8 mouse cellular contexts compared by ENCODE assay signal in the genomic region with DNA sequence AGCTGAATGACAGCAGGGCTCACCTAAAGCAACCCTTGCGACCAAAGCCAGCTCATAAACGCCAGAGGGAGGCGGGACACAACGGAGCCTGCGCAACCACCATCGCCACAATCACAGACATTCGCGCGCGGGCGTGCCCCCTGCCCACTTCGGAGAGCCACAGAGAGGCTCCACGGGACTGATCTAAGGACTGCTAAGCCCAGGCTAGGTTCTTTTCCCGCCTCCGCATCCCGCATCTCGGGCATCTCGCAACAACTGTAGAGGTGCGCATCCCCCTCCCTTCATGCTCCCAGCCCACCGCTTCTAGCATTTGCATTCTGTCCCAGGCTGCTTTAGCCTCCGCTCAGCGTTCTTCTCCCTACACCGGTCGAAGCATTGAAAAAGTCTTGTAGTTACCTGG. TPM values are rescaled to one million over a fixed set of nuclear protein-coding genes. Genes with fewer than 3 reads are reported as not detected.
DNase-seq lines count a peak whose midpoint lies in the region; ATAC-seq and TF ChIP-seq lines count a peak whose summit lies in the region.

A gene (plus strand): TSS at position 148 of the 400 bp plus-strand sequence.

- DNase-seq in kidney, adult 9 months, result no peak
- peak; percentile 54 for DNase-seq in R1 (ENCODE audit: low read depth, low spot score)
- no peak for DNase-seq in cerebellum, adult 9-11 months
- no peak for DNase-seq in thymus, adult 2 months

- H3K27ac ChIP-seq in kidney, embryonic 15.5 days, result no peak within 1 kb of the TSS
- peak within 1 kb of the TSS; percentile 22; the same call in 1 of the 2 replicates for H3K27ac ChIP-seq in embryonic fibroblast, embryonic 13.5 days (ENCODE audit: insufficient read depth, low read length)
- no peak within 1 kb of the TSS for H3K27ac ChIP-seq in intestine, postnatal 0 days (ENCODE audit: low read depth, low read length)
- no peak within 1 kb of the TSS for H3K27ac ChIP-seq in neural tube, embryonic 15.5 days (replicated peaks)
- no peak within 1 kb of the TSS for H3K27ac ChIP-seq in thymus, adult 2 months (ENCODE audit: control insufficient read depth, insufficient read depth, low read length)

- 6% methylated on average over 24 of the region's 24 CpGs for WGBS in kidney, embryonic 15.5 days
- WGBS in intestine, postnatal 0 days, result 6% methylated on average over 24 of the region's 24 CpGs
- 2% methylated on average over 24 of the region's 24 CpGs for WGBS in neural tube, embryonic 15.5 days
- WGBS in thymus, adult 2 months, result 45% methylated on average over 24 of the region's 24 CpGs

- H3K4me1 ChIP-seq in kidney, embryonic 15.5 days, result peaks cover 5% of the 10 kb centered on the region; the same call in 1 of the 2 replicates
- peaks cover 3% of the 10 kb centered on the region; the same call in 1 of the 2 replicates for H3K4me1 ChIP-seq in embryonic fibroblast, embryonic 13.5 days (ENCODE audit: control insufficient read depth, insufficient read depth, low read length)
- no peaks in the 10 kb centered on the region for H3K4me1 ChIP-seq in intestine, postnatal 0 days (replicated peaks; ENCODE audit: control insufficient read depth, insufficient read depth, low read length)
- peaks cover 5% of the 10 kb centered on the region for H3K4me1 ChIP-seq in neural tube, embryonic 15.5 days
- no peaks in the 10 kb centered on the region for H3K4me1 ChIP-seq in thymus, adult 2 months (replicated peaks; ENCODE audit: control insufficient read depth, insufficient read depth, low read length)

- no peak for TF ChIP-seq POLR2A in embryonic fibroblast, embryonic 13.5 days (IDR thresholded peaks at IDR 0.05; ENCODE audit: low read depth, low read length)
- no peak for TF ChIP-seq POLR2A in thymus, adult 2 months (IDR thresholded peaks at IDR 0.05; ENCODE audit: control insufficient read depth, extremely low read depth, insufficient read depth, low read length, poor library complexity)

- peak within 1 kb of the TSS; percentile 38 for H3K4me3 ChIP-seq in kidney, embryonic 15.5 days (replicated peaks)
- no peak within 1 kb of the TSS for H3K4me3 ChIP-seq in embryonic fibroblast, embryonic 13.5 days (ENCODE audit: insufficient read depth, low read length)
- 0 out of 2 replicates have a peak within 1 kb of the TSS, but pooled peaks have one; percentile 11 for H3K4me3 ChIP-seq in intestine, postnatal 0 days (ENCODE audit: low read depth, low read length)
- peak within 1 kb of the TSS; percentile 36 for H3K4me3 ChIP-seq in neural tube, embryonic 15.5 days (replicated peaks)
- no peak within 1 kb of the TSS for H3K4me3 ChIP-seq in thymus, adult 2 months (ENCODE audit: control insufficient read depth, insufficient read depth, low read length)

- ATAC-seq in kidney, embryonic 15.5 days (replicated peaks; ENCODE audit: low FRiP score), result 0 out of 2 replicates have a peak, but pooled peaks have one; percentile 22
- no peak for ATAC-seq in intestine, postnatal 0 days
- peak; percentile 41; the same call in 1 of the 2 replicates for ATAC-seq in neural tube, embryonic 15.5 days (ENCODE audit: low FRiP score)

- H3K9me3 ChIP-seq in kidney, embryonic 15.5 days (replicated peaks), result no peaks in the 10 kb centered on the region
- no peaks in the 10 kb centered on the region for H3K9me3 ChIP-seq in intestine, postnatal 0 days (ENCODE audit: control insufficient read depth)
- H3K9me3 ChIP-seq in neural tube, embryonic 15.5 days (replicated peaks), result no peaks in the 10 kb centered on the region

- H3K36me3 ChIP-seq in kidney, embryonic 15.5 days, result peaks cover 17% of the 10 kb centered on the region
- peaks cover 10% of the 10 kb centered on the region; the same call in 1 of the 2 replicates for H3K36me3 ChIP-seq in intestine, postnatal 0 days (ENCODE audit: control insufficient read depth, insufficient read depth)
- H3K36me3 ChIP-seq in neural tube, embryonic 15.5 days, result peaks cover 12% of the 10 kb centered on the region
- H3K36me3 ChIP-seq in thymus, adult 2 months (ENCODE audit: control insufficient read depth, insufficient read depth, low read length), result peaks cover 9% of the 10 kb centered on the region; the same call in 1 of the 2 replicates

- peak within 1 kb of the TSS; percentile 72 for H3K4me2 ChIP-seq in kidney, embryonic 15.5 days
- H3K4me2 ChIP-seq in intestine, postnatal 0 days (replicated peaks; ENCODE audit: low read depth), result peak within 1 kb of the TSS; percentile 44
- H3K4me2 ChIP-seq in neural tube, embryonic 15.5 days, result peak within 1 kb of the TSS; percentile 63

- no peaks in the 10 kb centered on the region for H3K27me3 ChIP-seq in kidney, embryonic 15.5 days
- H3K27me3 ChIP-seq in intestine, postnatal 0 days (replicated peaks; ENCODE audit: control insufficient read depth, insufficient read depth, low read length), result no peaks in the 10 kb centered on the region
- H3K27me3 ChIP-seq in neural tube, embryonic 15.5 days (replicated peaks), result no peaks in the 10 kb centered on the region
- no peaks in the 10 kb centered on the region for H3K27me3 ChIP-seq in thymus, adult 2 months (ENCODE audit: control insufficient read depth, insufficient read depth, low read length)

- H3K9ac ChIP-seq in kidney, embryonic 15.5 days, result 0 out of 2 replicates have a peak within 1 kb of the TSS, but pooled peaks have one; percentile 33
- no peak within 1 kb of the TSS for H3K9ac ChIP-seq in intestine, postnatal 0 days (ENCODE audit: low read depth, low read length)
- H3K9ac ChIP-seq in neural tube, embryonic 15.5 days (replicated peaks), result peak within 1 kb of the TSS; percentile 41; the same call in 1 of the 2 replicates

- TF ChIP-seq CTCF in embryonic fibroblast, embryonic 13.5 days (IDR thresholded peaks at IDR 0.05; ENCODE audit: borderline replicate concordance, insufficient read depth, low read length), result no peak
- TF ChIP-seq CTCF in intestine, postnatal 0 days (IDR thresholded peaks at IDR 0.05; ENCODE audit: low read depth), result no peak
- no peak for TF ChIP-seq CTCF in thymus, adult 2 months (IDR thresholded peaks at IDR 0.05; ENCODE audit: borderline replicate concordance, control insufficient read depth, extremely low read depth, insufficient read depth, low read length, poor library complexity)

RNA-seq across cellular contexts. Expression of the gene that starts here (rescaled TPM):
- polyA plus RNA-seq in kidney, embryonic 15.5 days (2015; fragmentation: Nextera tagmentation; extraction: Ambion mirVana), result 0.09 TPM in 1 of 2 replicates, not detected in the other
- not detected in 2 replicates for polyA plus RNA-seq in embryonic fibroblast, embryonic 13.5 days (2011; ENCODE audit: insufficient read length, low read depth, missing spikeins)
- not detected in 2 replicates for polyA plus RNA-seq in intestine, postnatal 0 days (2015; fragmentation: Nextera tagmentation; extraction: Ambion mirVana)
- polyA plus RNA-seq in neural tube, embryonic 15.5 days (2015; fragmentation: Nextera tagmentation; extraction: Ambion mirVana), result 0.05 and 0.11 TPM in 2 replicates
- 0.08 and 0.11 TPM in 2 replicates for polyA plus RNA-seq in thymus, adult 2 months (2012; rRNA removed)

Comparison
In these comparisons a context has a peak if more than half of its experiments do, and no peak if none do; other contexts are left out.
1. Peak in ATAC-seq, H3K4me3 ChIP-seq, H3K9ac ChIP-seq and H3K4me2 ChIP-seq in kidney, embryonic 15.5 days; RNA of the gene not detected or under 1 TPM.
2. Peak in ATAC-seq, H3K4me3 ChIP-seq, H3K9ac ChIP-seq and H3K4me2 ChIP-seq in neural tube, embryonic 15.5 days; RNA of the gene not detected or under 1 TPM.